Comparison of ENCODE assay signal across 20 mouse cellular contexts in the genomic region with DNA sequence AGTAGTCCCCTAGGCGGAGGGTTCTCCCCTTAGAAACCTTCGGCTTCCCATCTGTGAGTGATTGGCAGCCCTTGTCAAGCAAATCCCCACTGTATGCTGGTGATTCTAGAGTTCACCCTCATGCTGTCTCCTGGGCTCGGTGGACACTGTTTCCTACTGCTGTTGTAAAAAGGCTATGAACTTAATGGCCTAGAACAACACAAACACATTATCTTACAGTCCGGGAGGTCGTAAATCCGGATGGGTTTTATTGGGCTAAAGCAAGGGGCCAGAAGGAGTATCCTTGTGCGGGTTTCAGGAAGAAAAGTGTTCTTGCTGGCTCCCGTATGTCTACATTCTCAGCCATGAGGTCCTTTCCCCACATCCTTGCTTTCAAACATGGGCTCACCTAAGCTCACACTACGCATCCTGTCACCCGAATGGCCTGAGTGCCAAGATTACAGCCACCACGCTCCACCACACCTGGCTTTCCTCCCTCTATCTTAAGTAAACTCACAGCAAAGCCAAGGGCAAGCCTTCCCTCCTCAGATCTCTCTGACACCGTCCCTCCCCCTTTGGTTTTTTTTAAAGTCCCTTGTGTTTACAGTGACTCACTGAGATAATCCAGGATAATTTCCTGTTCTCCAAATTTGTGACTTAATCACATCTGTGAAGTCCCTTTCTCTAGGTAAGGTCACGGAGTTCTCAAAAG. TPM values are rescaled to one million over a fixed set of nuclear protein-coding genes. Genes with fewer than 3 reads are reported as not detected.
DNase-seq lines count a peak whose midpoint lies in the region; ATAC-seq and TF ChIP-seq lines count a peak whose summit lies in the region.
"Had no signal": no experiment of that assay in that cellular context is flagged by ENCODE, and none has a peak within 500 bp of the region (broad histone marks: within the 10 kb centered on the region; RNA-seq: fewer than 3 reads in every experiment).

No protein-coding gene starts in this region.

- no peak overlapping the region for H3K9ac ChIP-seq in MEL (ENCODE audit: control insufficient read depth, low read depth, low read length, poor library complexity, severe bottlenecking)
- H3K9ac ChIP-seq in stomach, embryonic 14.5 days (replicated peaks; ENCODE audit: low read depth, low read length), result no peak overlapping the region
- H3K9ac ChIP-seq in hindbrain, embryonic 14.5 days, result no peak overlapping the region
- H3K9ac ChIP-seq: forebrain, embryonic 12.5 days; heart, embryonic 13.5 days; hindbrain, embryonic 15.5 days; limb, embryonic 15.5 days had no signal

- H3K36me3 ChIP-seq in MEL (ENCODE audit: control insufficient read depth in 1 of 2, insufficient read depth in 2 of 2, low read length in 2 of 2), result no peaks in the 10 kb centered on the region
- no peaks in the 10 kb centered on the region for H3K36me3 ChIP-seq in stomach, embryonic 14.5 days (ENCODE audit: control insufficient read depth, insufficient read depth, low read length)
- no peaks in the 10 kb centered on the region for H3K36me3 ChIP-seq in hindbrain, embryonic 14.5 days (replicated peaks; ENCODE audit: control insufficient read depth, insufficient read depth)
- H3K36me3 ChIP-seq: forebrain, embryonic 12.5 days; G1E; heart, embryonic 13.5 days; hindbrain, embryonic 15.5 days; limb, embryonic 15.5 days had no signal

- H3K4me3 ChIP-seq in MEL (ENCODE audit: control insufficient read depth in 1 of 2, insufficient read depth in 1 of 2, low read depth in 2 of 2, low read length in 2 of 2), result no peak overlapping the region
- no peak overlapping the region for H3K4me3 ChIP-seq in stomach, embryonic 14.5 days (ENCODE audit: low read depth, low read length)
- no peak overlapping the region for H3K4me3 ChIP-seq in hindbrain, embryonic 14.5 days (replicated peaks; ENCODE audit: low read length)
- H3K4me3 ChIP-seq: forebrain, embryonic 12.5 days; gastrocnemius, adult 2 months; heart, embryonic 13.5 days; hindbrain, embryonic 15.5 days; limb, embryonic 15.5 days; megakaryocyte, embryonic 14.5 days had no signal

- no peak overlapping the region for H3K27ac ChIP-seq in MEL (ENCODE audit: control insufficient read depth, low read depth, low read length)
- no peak overlapping the region for H3K27ac ChIP-seq in stomach, embryonic 14.5 days (ENCODE audit: low read length)
- H3K27ac ChIP-seq in hindbrain, embryonic 14.5 days, result no peak overlapping the region
- H3K27ac ChIP-seq: forebrain, embryonic 12.5 days; gastrocnemius, adult 2 months; heart, embryonic 13.5 days; hindbrain, embryonic 15.5 days; limb, embryonic 15.5 days had no signal

- no peaks in the 10 kb centered on the region for H3K79me2 ChIP-seq in MEL (ENCODE audit: control insufficient read depth, insufficient read depth, low read length, poor library complexity)

- DNase-seq in adrenal gland, adult (ENCODE audit: inconsistent age in 2 of 2, low spot score in 1 of 2), result peak; percentile 45 to 62
- DNase-seq in adrenal gland, postnatal 10 days, result no peak
- peak; percentile 21 to 39 for DNase-seq in kidney, postnatal 4 days
- DNase-seq in kidney, postnatal 25 days, result no peak
- no peak for DNase-seq in MEL (ENCODE audit: low read depth, low spot score)
- no peak for DNase-seq in hindbrain, embryonic 14.5 days (ENCODE audit: low spot score)
- DNase-seq in cerebellum, adult 9-10 months, result no peak
- DNase-seq: cerebellum, adult 8-10 months; gastrocnemius, adult 2 months; heart, postnatal 36 days; kidney, adult 9 months; lung, postnatal 14 days; right cerebral cortex, postnatal 4 days had no signal

- no peak for TF ChIP-seq POLR2A in MEL (IDR thresholded peaks at IDR 0.05; ENCODE audit: control insufficient read depth in 1 of 2, insufficient read depth in 1 of 2, low read depth in 1 of 2, low read length in 2 of 2, poor library complexity in 1 of 2)

- WGBS in stomach, embryonic 14.5 days, result 34% methylated on average over 13 of the region's 13 CpGs
- WGBS in hindbrain, embryonic 14.5 days, result 83% methylated on average over 13 of the region's 13 CpGs

- no peak overlapping the region for H3K4me2 ChIP-seq in stomach, embryonic 14.5 days (replicated peaks; ENCODE audit: low read depth, low read length)
- no peak overlapping the region for H3K4me2 ChIP-seq in hindbrain, embryonic 14.5 days (replicated peaks)
- H3K4me2 ChIP-seq: forebrain, embryonic 12.5 days; heart, embryonic 13.5 days; hindbrain, embryonic 15.5 days; limb, embryonic 15.5 days had no signal

- H3K27me3 ChIP-seq in MEL (ENCODE audit: control insufficient read depth in 1 of 2, insufficient read depth in 2 of 2, low read length in 2 of 2), result no peaks in the 10 kb centered on the region
- H3K27me3 ChIP-seq in stomach, embryonic 14.5 days (ENCODE audit: control insufficient read depth, insufficient read depth, low read length), result no peaks in the 10 kb centered on the region
- no peaks in the 10 kb centered on the region for H3K27me3 ChIP-seq in hindbrain, embryonic 14.5 days (ENCODE audit: control insufficient read depth, insufficient read depth, low read length)
- H3K27me3 ChIP-seq: forebrain, embryonic 12.5 days; heart, embryonic 13.5 days; hindbrain, embryonic 15.5 days; limb, embryonic 15.5 days had no signal

- no peak for TF ChIP-seq CTCF in MEL (IDR thresholded peaks at IDR 0.05 in 2 of 3, conservative IDR thresholded peaks at IDR 0.05 in 1 of 3; ENCODE audit: control insufficient read depth in 1 of 3, insufficient read depth in 1 of 3, low read depth in 2 of 3, low read length in 3 of 3, poor library complexity in 1 of 3, severe bottlenecking in 1 of 3)

- no peak for TF ChIP-seq RAD21 in MEL (IDR thresholded peaks at IDR 0.05; ENCODE audit: low read depth, low read length)

- ATAC-seq in stomach, embryonic 14.5 days (ENCODE audit: insufficient number of reproducible peaks, insufficient read depth, low FRiP score, low read depth), result peak; percentile 77
- no peak for ATAC-seq in hindbrain, embryonic 14.5 days (ENCODE audit: low FRiP score)

- no peak for TF ChIP-seq EP300 in MEL (IDR thresholded peaks at IDR 0.05; ENCODE audit: low read depth in 1 of 2, low read length in 2 of 2)

- H3K9me3 ChIP-seq in MEL (replicated peaks; ENCODE audit: insufficient read depth, low read length), result no peaks in the 10 kb centered on the region
- no peaks in the 10 kb centered on the region for H3K9me3 ChIP-seq in stomach, embryonic 14.5 days (ENCODE audit: control insufficient read depth, low read depth, low read length)
- no peaks in the 10 kb centered on the region for H3K9me3 ChIP-seq in hindbrain, embryonic 14.5 days (ENCODE audit: control insufficient read depth, low read length)
- H3K9me3 ChIP-seq: forebrain, embryonic 12.5 days; G1E; heart, embryonic 13.5 days; hindbrain, embryonic 15.5 days; limb, embryonic 15.5 days had no signal

- peaks cover 0 to 5% of the 10 kb centered on the region in 2 experiments; a peak in 1 of 4 replicates for H3K4me1 ChIP-seq in MEL (ENCODE audit: control insufficient read depth in 1 of 2, insufficient read depth in 2 of 2, low read length in 2 of 2)
- peaks cover 10% of the 10 kb centered on the region; the same call in 1 of the 2 replicates for H3K4me1 ChIP-seq in stomach, embryonic 14.5 days (ENCODE audit: control insufficient read depth, insufficient read depth, low read length)
- no peaks in the 10 kb centered on the region for H3K4me1 ChIP-seq in hindbrain, embryonic 14.5 days (replicated peaks; ENCODE audit: control insufficient read depth, insufficient read depth, low read length)
- H3K4me1 ChIP-seq: hindbrain, embryonic 15.5 days; limb, embryonic 15.5 days had no signal

TF ChIP-seq in MEL, 35 proteins besides CTCF, POLR2A, EP300 and RAD21:
- TF ChIP-seq USF1 (IDR thresholded peaks at IDR 0.05; ENCODE audit: low read depth, low read length) (no peak), POLR2AphosphoS5 (IDR thresholded peaks at IDR 0.05; ENCODE audit: borderline replicate concordance, low read depth, low read length) (no peak), TBP (IDR thresholded peaks at IDR 0.05; ENCODE audit: low read depth, low read length) (no peak), ZNF384 (IDR thresholded peaks at IDR 0.05; ENCODE audit: low read depth, low read length) (0 out of 2 replicates have a peak, but pooled peaks have one; percentile 17), USF2 (IDR thresholded peaks at IDR 0.05; ENCODE audit: borderline replicate concordance in 1 of 2, insufficient read depth in 1 of 2, low read depth in 1 of 2, low read length in 2 of 2) (no peak)

RNA-seq across cellular contexts. Expression of a gene that starts 17.5 kb away (rescaled TPM):
- 10 to 100 TPM in 1 of 2 experiments, 1 to 10 TPM in 1; 6.2 to 11.0 TPM for total RNA-seq in adrenal gland, postnatal 10 days (2021)
- total RNA-seq in MEL (2012; rRNA removed), result 7.6 and 11.7 TPM in 2 replicates
- 10 to 100 TPM in 1 of 2 experiments, not detected in 1; 13.8 TPM for polyA plus RNA-seq in MEL (2012; ENCODE audit: insufficient read depth in 1 of 2, insufficient read length in 2 of 2, low read depth in 1 of 2, low replicate concordance in 2 of 2, missing spikeins in 1 of 2)
- polyA plus RNA-seq in stomach, embryonic 14.5 days (2014; fragmentation: Nextera tagmentation; extraction: Ambion mirVana), result 4.6 TPM in 2 replicates
- polyA plus RNA-seq in hindbrain, embryonic 14.5 days (2014; fragmentation: Nextera tagmentation; extraction: Ambion mirVana), result 3.0 and 4.6 TPM in 2 replicates

Comparison
In these comparisons a context has a peak if more than half of its experiments do, and no peak if none do; other contexts are left out.
1. DNase-seq: peak in adrenal gland, adult (2 of 2) and kidney, postnatal 4 days (2 of 2); none in adrenal gland, postnatal 10 days (single experiment), kidney, postnatal 25 days (0 of 2), MEL (single experiment), hindbrain, embryonic 14.5 days (single experiment) and cerebellum, adult 9-10 months (single experiment).